Mouse (Mus musculus): Measurements from ENCODE around the gene Zfp981. TPM values are rescaled to one million over a fixed set of nuclear protein-coding genes. Genes with fewer than 3 reads are reported as not detected.
A peak's percentile ranks its signal among the peaks of the same experiment; 100 is the strongest.
"Not testable (repeated sequence)": the region's sequence is repeated elsewhere in the genome, so short reads cannot be mapped to it uniquely, and the experiment has no call there.

Zfp981 gene
- not detected in 2 replicates for polyA plus RNA-seq (2012; ENCODE audit: insufficient read depth, low replicate concordance)

- H3K4me1 ChIP-seq; H3K36me3 ChIP-seq (replicated peaks; ENCODE audit: low read length); H3K27me3 ChIP-seq (replicated peaks); H3K9me3 ChIP-seq; H3K4me3 ChIP-seq (replicated peaks): not testable (repeated sequence)
Measured at GRCm38 (mm10) chr4:146501727-146502126, at the start of gene Zfp981. Zfp981 (plus strand) TSS chr4:146502027.

- peaks cover 38% of the 10 kb centered on the region for H3K36me3 ChIP-seq (replicated peaks; ENCODE audit: low read length)
Measured at GRCm38 (mm10) chr4:146452576-146452975, 49.3 kb upstream of the Zfp981 start.

GRCm38 (mm10) chr4:146454170-146454569, 47.7 kb upstream of the Zfp981 start:
- Histone ChIP-seq H3K9me3 (peaks cover 53% of the 10 kb centered on the region), H3K36me3 (replicated peaks; ENCODE audit: low read length) (peaks cover 40% of the 10 kb centered on the region)
- not testable (repeated sequence) for H3K4me1 ChIP-seq; H3K27me3 ChIP-seq (replicated peaks); H3K4me3 ChIP-seq (replicated peaks)

More at GRCm38 (mm10) chr4:146452576-146452975, 49.3 kb upstream of the Zfp981 start:
- H3K4me3 ChIP-seq (replicated peaks); H3K4me1 ChIP-seq; H3K27me3 ChIP-seq (replicated peaks): not testable (repeated sequence)
- peaks cover 46% of the 10 kb centered on the region for H3K9me3 ChIP-seq

GRCm38 (mm10) chr4:146454896-146455295, 46.9 kb upstream of the Zfp981 start:
- Histone ChIP-seq H3K4me3 (replicated peaks) (no peak overlapping the region), H3K4me1 (no peaks in the 10 kb centered on the region), H3K27me3 (replicated peaks) (no peaks in the 10 kb centered on the region), H3K36me3 (replicated peaks; ENCODE audit: low read length) (peaks cover 40% of the 10 kb centered on the region), H3K9me3 (peaks cover 53% of the 10 kb centered on the region)
- TF ChIP-seq GATA1 (IDR thresholded peaks at IDR 0.05; ENCODE audit: borderline replicate concordance, low read length), result no peak

- peak overlapping the region; percentile 25 for H3K4me3 ChIP-seq (replicated peaks)
- H3K9me3 ChIP-seq, result peaks cover 52% of the 10 kb centered on the region
- peaks cover 40% of the 10 kb centered on the region for H3K36me3 ChIP-seq (replicated peaks; ENCODE audit: low read length)
- no peak for TF ChIP-seq GATA1 (IDR thresholded peaks at IDR 0.05; ENCODE audit: borderline replicate concordance, low read length)
- TF ChIP-seq FLI1 (IDR thresholded peaks at IDR 0.05; ENCODE audit: low read length), result no peak
- no peaks in the 10 kb centered on the region for H3K27me3 ChIP-seq (replicated peaks)
- H3K4me1 ChIP-seq, result no peaks in the 10 kb centered on the region
Measured at GRCm38 (mm10) chr4:146455321-146455721, 46.5 kb upstream of the Zfp981 start.

- no peaks in the 10 kb centered on the region for H3K27me3 ChIP-seq (replicated peaks)
- peaks cover 40% of the 10 kb centered on the region for H3K36me3 ChIP-seq (replicated peaks; ENCODE audit: low read length)
- TF ChIP-seq FLI1 (IDR thresholded peaks at IDR 0.05; ENCODE audit: low read length), result no peak
- TF ChIP-seq GATA1 (IDR thresholded peaks at IDR 0.05; ENCODE audit: borderline replicate concordance, low read length), result no peak
- H3K4me3 ChIP-seq (replicated peaks), result no peak overlapping the region
- H3K9me3 ChIP-seq, result peaks cover 54% of the 10 kb centered on the region
- no peaks in the 10 kb centered on the region for H3K4me1 ChIP-seq
Measured at GRCm38 (mm10) chr4:146456061-146456726, 45.6 kb upstream of the Zfp981 start.

- Histone ChIP-seq H3K27me3 (replicated peaks) (no peaks in the 10 kb centered on the region), H3K4me1 (no peaks in the 10 kb centered on the region), H3K36me3 (replicated peaks; ENCODE audit: low read length) (peaks cover 40% of the 10 kb centered on the region), H3K9me3 (peaks cover 54% of the 10 kb centered on the region), H3K4me3 (replicated peaks) (no peak overlapping the region)
- TF ChIP-seq GATA1 (IDR thresholded peaks at IDR 0.05; ENCODE audit: borderline replicate concordance, low read length), result no peak
- no peak for TF ChIP-seq FLI1 (IDR thresholded peaks at IDR 0.05; ENCODE audit: low read length)
Measured at GRCm38 (mm10) chr4:146457126-146457525, 44.7 kb upstream of the Zfp981 start.

- Histone ChIP-seq H3K4me1 (no peaks in the 10 kb centered on the region), H3K27me3 (replicated peaks) (no peaks in the 10 kb centered on the region), H3K36me3 (replicated peaks; ENCODE audit: low read length) (peaks cover 38% of the 10 kb centered on the region), H3K9me3 (peaks cover 51% of the 10 kb centered on the region), H3K4me3 (replicated peaks) (peak overlapping the region; percentile 9)
- no peak for TF ChIP-seq GATA1 (IDR thresholded peaks at IDR 0.05; ENCODE audit: borderline replicate concordance, low read length)
- peak; percentile 8; the same call in 1 of the 2 replicates for TF ChIP-seq FLI1 (IDR thresholded peaks at IDR 0.05; ENCODE audit: low read length)
Measured at GRCm38 (mm10) chr4:146457720-146458119, 44.1 kb upstream of the Zfp981 start.

- not testable (repeated sequence) for H3K4me3 ChIP-seq (replicated peaks); H3K27me3 ChIP-seq (replicated peaks); H3K4me1 ChIP-seq
- Histone ChIP-seq H3K36me3 (replicated peaks; ENCODE audit: low read length) (peaks cover 32% of the 10 kb centered on the region), H3K9me3 (peaks cover 43% of the 10 kb centered on the region)
Measured at GRCm38 (mm10) chr4:146459822-146460221, 42.0 kb upstream of the Zfp981 start.

- H3K4me1 ChIP-seq; H3K4me3 ChIP-seq (replicated peaks); H3K27me3 ChIP-seq (replicated peaks): not testable (repeated sequence)
- H3K36me3 ChIP-seq (replicated peaks; ENCODE audit: low read length), result peaks cover 23% of the 10 kb centered on the region
- H3K9me3 ChIP-seq, result peaks cover 36% of the 10 kb centered on the region
Measured at GRCm38 (mm10) chr4:146460685-146461084, 41.1 kb upstream of the Zfp981 start.

GRCm38 (mm10) chr4:146463649-146464351, 38.0 kb upstream of the Zfp981 start:
- not testable (repeated sequence) for H3K4me3 ChIP-seq (replicated peaks); H3K4me1 ChIP-seq; H3K27me3 ChIP-seq (replicated peaks); H3K36me3 ChIP-seq (replicated peaks; ENCODE audit: low read length)
- H3K9me3 ChIP-seq, result peaks cover 12% of the 10 kb centered on the region; the same call in 1 of the 2 replicates

- H3K4me1 ChIP-seq; H3K27me3 ChIP-seq (replicated peaks); H3K4me3 ChIP-seq (replicated peaks); H3K9me3 ChIP-seq; H3K36me3 ChIP-seq (replicated peaks; ENCODE audit: low read length): not testable (repeated sequence)
Measured at GRCm38 (mm10) chr4:146469984-146470383, 31.8 kb upstream of the Zfp981 start.

- not testable (repeated sequence) for H3K4me1 ChIP-seq; H3K36me3 ChIP-seq (replicated peaks; ENCODE audit: low read length); H3K4me3 ChIP-seq (replicated peaks); H3K27me3 ChIP-seq (replicated peaks)
- H3K9me3 ChIP-seq, result peaks cover 26% of the 10 kb centered on the region
Measured at GRCm38 (mm10) chr4:146474181-146474580, 27.6 kb upstream of the Zfp981 start.

- H3K27me3 ChIP-seq (replicated peaks); H3K4me1 ChIP-seq; H3K36me3 ChIP-seq (replicated peaks; ENCODE audit: low read length); H3K4me3 ChIP-seq (replicated peaks): not testable (repeated sequence)
- peaks cover 23% of the 10 kb centered on the region for H3K9me3 ChIP-seq
Measured at GRCm38 (mm10) chr4:146474716-146475676, 26.8 kb upstream of the Zfp981 start.

Data from megakaryocyte, embryonic 14.5 days (primary cell).